Mouse (Mus musculus) MEL (cell line): ENCODE data around the gene Wnt9a. TPM values are rescaled to one million over a fixed set of nuclear protein-coding genes. Genes with fewer than 3 reads are reported as not detected.

Experiments used
- DNase-seq: peaks from one replicate; pipeline ENCODE4 v3.0.0; 2011; ENCODE audit warnings: low read depth, low spot score
- H3K27ac ChIP-seq: 2 replicates; pipeline ENCODE4 v1.5.1; 2012; ENCODE audit warnings: low read depth, mild to moderate bottlenecking, control low read depth, low read length, moderate library complexity; ENCODE audit not compliant: control insufficient read depth
- H3K27me3 ChIP-seq, 2 experiments: fragments of 150-350 bp in 1 of 2; sonication (generic) in 1 of 2; 2 replicates each; pipeline ENCODE4 v1.6.1; 2012; ENCODE audit warnings: low read length in 2 of 2, mild to moderate bottlenecking in 2 of 2, improper control_type of control experiment in 1 of 2, moderate library complexity in 1 of 2; ENCODE audit not compliant: insufficient read depth in 2 of 2, control insufficient read depth in 1 of 2
- H3K36me3 ChIP-seq, 2 experiments: 2 replicates each; pipeline ENCODE4 v1.6.1; 2012 to 2014; ENCODE audit warnings: low read length in 2 of 2, improper control_type of control experiment in 1 of 2, inconsistent platforms in 1 of 2, mild to moderate bottlenecking in 1 of 2; ENCODE audit not compliant: insufficient read depth in 2 of 2, control insufficient read depth in 1 of 2
- H3K4me1 ChIP-seq, 2 experiments: fragments of 150-350 bp in 1 of 2; sonication (generic) in 1 of 2; 2 replicates each; pipeline ENCODE4 v1.6.1; 2012; ENCODE audit warnings: low read length in 2 of 2, improper control_type of control experiment in 1 of 2, mild to moderate bottlenecking in 1 of 2; ENCODE audit not compliant: insufficient read depth in 2 of 2, control insufficient read depth in 1 of 2
- H3K4me3 ChIP-seq, 2 experiments: fragments of 150-350 bp in 1 of 2; sonication (generic) in 1 of 2; 2 replicates each; pipeline ENCODE4 v1.5.1; 2012; ENCODE audit warnings: low read depth in 2 of 2, low read length in 2 of 2, mild to moderate bottlenecking in 2 of 2, moderate library complexity in 2 of 2, control low read depth in 1 of 2, improper control_type of control experiment in 1 of 2; ENCODE audit not compliant: control insufficient read depth in 1 of 2, insufficient read depth in 1 of 2
- H3K79me2 ChIP-seq: 2 replicates; pipeline ENCODE4 v1.6.1; 2012; ENCODE audit warnings: mild to moderate bottlenecking, low read length, moderate library complexity; ENCODE audit not compliant: control insufficient read depth, poor library complexity, insufficient read depth
- H3K9ac ChIP-seq: 2 replicates; pipeline ENCODE4 v1.6.1; 2012; ENCODE audit warnings: low read depth, mild to moderate bottlenecking, control low read depth, low read length, moderate library complexity; ENCODE audit not compliant: control insufficient read depth, poor library complexity, severe bottlenecking
- H3K9me3 ChIP-seq: fragments of 150-350 bp; sonication (generic); replicated peaks from 2 replicates; pipeline ENCODE4 v1.6.1; 2012; ENCODE audit warnings: mild to moderate bottlenecking, low read length, improper control_type of control experiment, moderate library complexity; ENCODE audit not compliant: insufficient read depth
- CHD1 ChIP-seq: IDR thresholded peaks from 2 replicates; pipeline ENCODE4 v1.6.1; 2012; ENCODE audit warnings: low read depth, mild to moderate bottlenecking, inconsistent platforms, low read length, improper control_type of control experiment
- CHD2 ChIP-seq: IDR thresholded peaks from 2 replicates; pipeline ENCODE4 v1.6.1; 2011; ENCODE audit warnings: low read length, improper control_type of control experiment
- E2F4 ChIP-seq: IDR thresholded peaks from 2 replicates; pipeline ENCODE4 v1.6.1; 2011; ENCODE audit warnings: low read depth, low read length, improper control_type of control experiment, borderline replicate concordance
- ELF1 ChIP-seq: IDR thresholded peaks from 2 replicates; pipeline ENCODE4 v1.6.1; 2014; ENCODE audit warnings: low read depth, mild to moderate bottlenecking, inconsistent platforms, low read length, improper control_type of control experiment, moderate library complexity
- EP300 ChIP-seq, 2 experiments: IDR thresholded peaks; 2 replicates each; pipeline ENCODE4 v1.6.1; 2011; ENCODE audit warnings: improper control_type of control experiment in 2 of 2, low read length in 2 of 2, low read depth in 1 of 2, mild to moderate bottlenecking in 1 of 2
- ETS1 ChIP-seq: IDR thresholded peaks from 2 replicates; pipeline ENCODE4 v1.6.1; 2012; ENCODE audit warnings: low read depth, mild to moderate bottlenecking, inconsistent platforms, low read length, improper control_type of control experiment, moderate library complexity
- GABPA ChIP-seq: IDR thresholded peaks from 2 replicates; pipeline ENCODE4 v1.6.1; 2012; ENCODE audit warnings: low read depth, mild to moderate bottlenecking, inconsistent platforms, low read length, improper control_type of control experiment, moderate library complexity
- GATA1 ChIP-seq: IDR thresholded peaks from 2 replicates; pipeline ENCODE4 v1.6.1; 2011; ENCODE audit warnings: low read depth, low read length, improper control_type of control experiment
- HCFC1 ChIP-seq: IDR thresholded peaks from 2 replicates; pipeline ENCODE4 v1.6.1; 2012; ENCODE audit warnings: low read depth, mild to moderate bottlenecking, inconsistent platforms, low read length, improper control_type of control experiment, moderate library complexity
- JUND ChIP-seq: IDR thresholded peaks from 2 replicates; pipeline ENCODE4 v1.6.1; 2011; ENCODE audit warnings: low read depth, mild to moderate bottlenecking, improper control_type of control experiment, low read length
- KAT2A ChIP-seq: conservative IDR thresholded peaks from 2 replicates; pipeline ENCODE4 v1.6.1; 2012; ENCODE audit warnings: low read depth, low read length, improper control_type of control experiment, inconsistent platforms
- MAFK ChIP-seq: IDR thresholded peaks from 2 replicates; pipeline ENCODE4 v1.6.1; 2011; ENCODE audit warnings: low read depth, mild to moderate bottlenecking, low read length, improper control_type of control experiment, borderline replicate concordance
- MAX ChIP-seq: IDR thresholded peaks from 2 replicates; pipeline ENCODE4 v1.6.1; 2011; ENCODE audit warnings: low read length, improper control_type of control experiment
- MEF2A ChIP-seq: IDR thresholded peaks from 2 replicates; pipeline ENCODE4 v1.6.1; 2014; ENCODE audit warnings: low read depth, mild to moderate bottlenecking, inconsistent platforms, low read length, improper control_type of control experiment; ENCODE audit not compliant: poor library complexity, insufficient replicate concordance, severe bottlenecking; ENCODE audit errors: extremely low read depth
- MXI1 ChIP-seq: IDR thresholded peaks from 2 replicates; pipeline ENCODE4 v1.6.1; 2011; ENCODE audit warnings: mild to moderate bottlenecking, low read depth, low read length, improper control_type of control experiment
- MYB ChIP-seq: IDR thresholded peaks from 2 replicates; pipeline ENCODE4 v1.6.1; 2011; ENCODE audit warnings: mild to moderate bottlenecking, low read depth, low read length, improper control_type of control experiment
- MYC ChIP-seq: IDR thresholded peaks from 2 replicates; pipeline ENCODE4 v1.6.1; 2011; ENCODE audit warnings: low read depth, mild to moderate bottlenecking, low read length, improper control_type of control experiment, moderate library complexity
- NELFE ChIP-seq: IDR thresholded peaks from 2 replicates; pipeline ENCODE4 v1.6.1; 2011; ENCODE audit warnings: low read depth, low read length, improper control_type of control experiment
- NRF1 ChIP-seq: IDR thresholded peaks from 2 replicates; pipeline ENCODE4 v1.6.1; 2014; ENCODE audit warnings: low read depth, mild to moderate bottlenecking, inconsistent platforms, low read length, improper control_type of control experiment, moderate library complexity; ENCODE audit not compliant: poor library complexity, insufficient read depth, severe bottlenecking
- POLR2A ChIP-seq, 2 experiments: IDR thresholded peaks; 2 replicates each; pipeline ENCODE4 v1.6.1; 2011 to 2012; ENCODE audit warnings: low read length in 2 of 2, mild to moderate bottlenecking in 2 of 2, control low read depth in 1 of 2, improper control_type of control experiment in 1 of 2, low read depth in 1 of 2, moderate library complexity in 1 of 2; ENCODE audit not compliant: control insufficient read depth in 1 of 2, insufficient read depth in 1 of 2, poor library complexity in 1 of 2
- POLR2AphosphoS2 ChIP-seq: IDR thresholded peaks from 2 replicates; pipeline ENCODE4 v1.6.1; 2011; ENCODE audit warnings: low read length, improper control_type of control experiment
- POLR2AphosphoS5 ChIP-seq: IDR thresholded peaks from 2 replicates; pipeline ENCODE4 v1.6.1; 2012; ENCODE audit warnings: low read depth, borderline replicate concordance, mild to moderate bottlenecking, inconsistent platforms, low read length, moderate library complexity, mixed read lengths
- RAD21 ChIP-seq: IDR thresholded peaks from 2 replicates; pipeline ENCODE4 v1.6.1; 2011; ENCODE audit warnings: mild to moderate bottlenecking, low read depth, low read length, improper control_type of control experiment
- RCOR1 ChIP-seq: IDR thresholded peaks from 2 replicates; pipeline ENCODE4 v1.6.1; 2012; ENCODE audit warnings: low read depth, mild to moderate bottlenecking, inconsistent platforms, low read length, improper control_type of control experiment
- SIN3A ChIP-seq: IDR thresholded peaks from 2 replicates; pipeline ENCODE4 v1.6.1; 2012; ENCODE audit warnings: low read length, improper control_type of control experiment, inconsistent platforms
- SMC3 ChIP-seq: IDR thresholded peaks from 2 replicates; pipeline ENCODE4 v1.6.1; 2011; ENCODE audit warnings: low read depth, low read length, improper control_type of control experiment
- TAL1 ChIP-seq: IDR thresholded peaks from 2 replicates; pipeline ENCODE4 v1.6.1; 2012; ENCODE audit warnings: mild to moderate bottlenecking, inconsistent platforms, low read length, moderate library complexity, mixed read lengths
- TBP ChIP-seq: IDR thresholded peaks from 2 replicates; pipeline ENCODE4 v1.8.0; 2011; ENCODE audit warnings: low read depth, low read length, improper control_type of control experiment
- TCF12 ChIP-seq: IDR thresholded peaks from 2 replicates; pipeline ENCODE4 v1.6.1; 2014; ENCODE audit warnings: low read depth, mild to moderate bottlenecking, inconsistent platforms, low read length, improper control_type of control experiment, moderate library complexity
- UBTF ChIP-seq: IDR thresholded peaks from 2 replicates; pipeline ENCODE4 v1.6.1; 2012; ENCODE audit warnings: low read depth, mild to moderate bottlenecking, inconsistent platforms, low read length, improper control_type of control experiment, moderate library complexity, borderline replicate concordance; ENCODE audit not compliant: insufficient read depth
- USF2 ChIP-seq, 2 experiments: IDR thresholded peaks; 2 replicates each; pipeline ENCODE4 v1.6.1; 2011 to 2012; ENCODE audit warnings: improper control_type of control experiment in 2 of 2, low read length in 2 of 2, borderline replicate concordance in 1 of 2, inconsistent platforms in 1 of 2, low read depth in 1 of 2, mild to moderate bottlenecking in 1 of 2; ENCODE audit not compliant: insufficient read depth in 1 of 2
- ZC3H11A ChIP-seq: IDR thresholded peaks from 2 replicates; pipeline ENCODE4 v1.6.1; 2012; ENCODE audit warnings: low read depth, mild to moderate bottlenecking, inconsistent platforms, low read length, improper control_type of control experiment
- ZKSCAN1 ChIP-seq: IDR thresholded peaks from 2 replicates; pipeline ENCODE4 v1.6.1; 2012; ENCODE audit warnings: low read depth, mild to moderate bottlenecking, inconsistent platforms, low read length, improper control_type of control experiment, moderate library complexity
- ZMIZ1 ChIP-seq: IDR thresholded peaks from 2 replicates; pipeline ENCODE4 v1.6.1; 2012; ENCODE audit warnings: low read depth, mild to moderate bottlenecking, inconsistent platforms, low read length, improper control_type of control experiment, moderate library complexity
- ZNF384 ChIP-seq: IDR thresholded peaks from 2 replicates; pipeline ENCODE4 v1.6.1; 2012; ENCODE audit warnings: low read depth, mild to moderate bottlenecking, inconsistent platforms, low read length, improper control_type of control experiment
- polyA plus RNA-seq, 2 experiments: library from polyadenylated mRNA; stranded (reverse) in 1 of 2; unstranded in 1 of 2; fragments of >175 nt in 1 of 2; fragments of >200 nt in 1 of 2; gene quantifications; 2 replicates each; pipeline versions ENCODE4 v1.2.1 to v1.2.4; 2012; ENCODE audit warnings: low replicate concordance in 2 of 2, low read depth in 1 of 2; ENCODE audit not compliant: insufficient read length in 2 of 2, insufficient read depth in 1 of 2, missing spikeins in 1 of 2
- total RNA-seq: library from RNA; depleted of rRNA; stranded (reverse); fragments of 300-350 nt; gene quantifications from 2 replicates; pipeline ENCODE4 v1.2.3, GENCODE M21; 2012

Gene Wnt9a
- total and polyA plus RNA-seq, 3 experiments, result not detected

- Histone ChIP-seq H3K79me2 (no peaks in the 10 kb centered on the region), H3K4me1 (peaks cover 11 to 25% of the 10 kb centered on the region in 2 experiments), H3K36me3 (peaks cover 0 to 16% of the 10 kb centered on the region in 2 experiments; a peak in 2 of 4 replicates), H3K9me3 (no peaks in the 10 kb centered on the region), H3K27ac (peak overlapping the region; percentile 10; the same call in 1 of the 2 replicates), H3K4me3 (no peak overlapping the region; a peak in 1 of 4 replicates), H3K9ac (0 out of 2 replicates have a peak overlapping the region, but pooled peaks have one; percentile 4), H3K27me3 (peaks cover 4 to 6% of the 10 kb centered on the region in 2 experiments; a peak in 3 of 4 replicates)
- peak; percentile 93 for DNase-seq
- TF ChIP-seq MXI1 (peak; percentile 59), JUND (no peak), ZKSCAN1 (no peak), NRF1 (0 out of 2 replicates have a peak, but pooled peaks have one; percentile 19), NELFE (0 out of 2 replicates have a peak, but pooled peaks have one; percentile 5), UBTF (no peak), MAFK (no peak), POLR2AphosphoS2 (no peak), HCFC1 (no peak), GABPA (no peak), USF2 (IDR thresholded peaks at IDR 0.05; ENCODE audit: borderline replicate concordance in 1 of 2, insufficient read depth in 1 of 2, low read depth in 1 of 2, low read length in 2 of 2) (no peak), POLR2AphosphoS5 (no peak), TAL1 (peak; percentile 68), SMC3 (no peak), RCOR1 (peak; percentile 93), POLR2A (IDR thresholded peaks at IDR 0.05; ENCODE audit: control insufficient read depth in 1 of 2, insufficient read depth in 1 of 2, low read depth in 1 of 2, low read length in 2 of 2, poor library complexity in 1 of 2) (0 out of 4 replicates have a peak, but pooled peaks of 1 of the 2 experiments have one; percentile 22), ZMIZ1 (no peak), ETS1 (peak; percentile 69), MEF2A (no peak), ZC3H11A (no peak), KAT2A (no peak), TBP (no peak), MYC (0 out of 2 replicates have a peak, but pooled peaks have one; percentile 46), MYB (no peak), ELF1 (no peak), EP300 (IDR thresholded peaks at IDR 0.05; ENCODE audit: low read depth in 1 of 2, low read length in 2 of 2) (peak; percentile 90 to 93), CHD2 (peak; percentile 47), ZNF384 (no peak), E2F4 (no peak), CHD1 (no peak), RAD21 (no peak), MAX (peak; percentile 36; the same call in 1 of the 2 replicates), GATA1 (peak; percentile 93), SIN3A (peak; percentile 72), TCF12 (peak; percentile 93)
Observed at GRCm38 (mm10) chr11:59260706-59261493, 45.8 kb upstream of the Wnt9a start.
